Mouse (Mus musculus) kidney, postnatal 36 days (tissue): Measurements from ENCODE around the gene Nr3c2.
A peak's percentile ranks its signal among the peaks of the same experiment; 100 is the strongest.

Source experiments
- DNase-seq, 2 experiments: peaks; one replicate each; pipeline ENCODE4 v3.0.0; 2021 to 2022; ENCODE audit warnings: mixed read lengths in 2 of 2

The Nr3c2 gene

GRCm38 (mm10) chr8:77176343-77176742, 277.1 kb downstream of the Nr3c2 start:
- DNase-seq = no peak

GRCm38 (mm10) chr8:77185816-77186215, 286.6 kb downstream of the Nr3c2 start:
- no peak for DNase-seq

- DNase-seq = no peak
These were observed 287.8 kb downstream of the Nr3c2 start for GRCm38 (mm10) chr8:77186914-77187536.

GRCm38 (mm10) chr8:77187748-77188147, 288.5 kb downstream of the Nr3c2 start:
- no peak for DNase-seq

GRCm38 (mm10) chr8:77188298-77188697, 289.1 kb downstream of the Nr3c2 start:
- DNase-seq = no peak

GRCm38 (mm10) chr8:77189318-77189717, 290.1 kb downstream of the Nr3c2 start:
- DNase-seq = peak in 1 of 2 experiments; percentile 19

- no peak for DNase-seq
These were observed 291.2 kb downstream of the Nr3c2 start for GRCm38 (mm10) chr8:77190393-77190792.

- DNase-seq = no peak
These were observed 310.1 kb downstream of the Nr3c2 start for GRCm38 (mm10) chr8:77209297-77209696.

- DNase-seq = no peak
These were observed 314.7 kb downstream of the Nr3c2 start for GRCm38 (mm10) chr8:77213893-77214464.

GRCm38 (mm10) chr8:77214665-77215064, 315.4 kb downstream of the Nr3c2 start:
- peak; percentile 16 to 18 for DNase-seq

- no peak for DNase-seq
These were observed 315.9 kb downstream of the Nr3c2 start for GRCm38 (mm10) chr8:77215191-77215590.

- DNase-seq = no peak
These were observed 323.9 kb downstream of the Nr3c2 start for GRCm38 (mm10) chr8:77223123-77223522.

GRCm38 (mm10) chr8:77227742-77228141, 328.5 kb downstream of the Nr3c2 start:
- DNase-seq = no peak

GRCm38 (mm10) chr8:77228688-77229087, 329.4 kb downstream of the Nr3c2 start:
- no peak for DNase-seq

GRCm38 (mm10) chr8:77231211-77231610, 332.0 kb downstream of the Nr3c2 start:
- DNase-seq = no peak

GRCm38 (mm10) chr8:77231834-77232233, 332.6 kb downstream of the Nr3c2 start:
- no peak for DNase-seq

GRCm38 (mm10) chr8:77232411-77232810, 333.2 kb downstream of the Nr3c2 start:
- peak in 1 of 2 experiments; percentile 7 for DNase-seq

- peak; percentile 54 to 69 for DNase-seq
These were observed 337.5 kb downstream of the Nr3c2 start for GRCm38 (mm10) chr8:77236701-77237100.

GRCm38 (mm10) chr8:77239462-77239861, 340.2 kb downstream of the Nr3c2 start:
- no peak for DNase-seq

- no peak for DNase-seq
These were observed 342.1 kb downstream of the Nr3c2 start for GRCm38 (mm10) chr8:77241381-77241780.

GRCm38 (mm10) chr8:77250094-77250493, 350.9 kb downstream of the Nr3c2 start:
- DNase-seq = no peak

- DNase-seq = no peak
These were observed 351.9 kb downstream of the Nr3c2 start for GRCm38 (mm10) chr8:77251134-77251533.

- peak; percentile 46 to 56 for DNase-seq
These were observed 355.2 kb downstream of the Nr3c2 start for GRCm38 (mm10) chr8:77254466-77254865.

- DNase-seq = no peak
These were observed 357.3 kb downstream of the Nr3c2 start for GRCm38 (mm10) chr8:77256450-77257084.
